Mouse (Mus musculus): ENCODE results near the gene Smco3. TPM values are rescaled to one million over a fixed set of nuclear protein-coding genes. Genes with fewer than 3 reads are reported as not detected.

The Smco3 gene
- polyA plus RNA-seq, 1 experiment from 2014 or later: not detected

DNA sequence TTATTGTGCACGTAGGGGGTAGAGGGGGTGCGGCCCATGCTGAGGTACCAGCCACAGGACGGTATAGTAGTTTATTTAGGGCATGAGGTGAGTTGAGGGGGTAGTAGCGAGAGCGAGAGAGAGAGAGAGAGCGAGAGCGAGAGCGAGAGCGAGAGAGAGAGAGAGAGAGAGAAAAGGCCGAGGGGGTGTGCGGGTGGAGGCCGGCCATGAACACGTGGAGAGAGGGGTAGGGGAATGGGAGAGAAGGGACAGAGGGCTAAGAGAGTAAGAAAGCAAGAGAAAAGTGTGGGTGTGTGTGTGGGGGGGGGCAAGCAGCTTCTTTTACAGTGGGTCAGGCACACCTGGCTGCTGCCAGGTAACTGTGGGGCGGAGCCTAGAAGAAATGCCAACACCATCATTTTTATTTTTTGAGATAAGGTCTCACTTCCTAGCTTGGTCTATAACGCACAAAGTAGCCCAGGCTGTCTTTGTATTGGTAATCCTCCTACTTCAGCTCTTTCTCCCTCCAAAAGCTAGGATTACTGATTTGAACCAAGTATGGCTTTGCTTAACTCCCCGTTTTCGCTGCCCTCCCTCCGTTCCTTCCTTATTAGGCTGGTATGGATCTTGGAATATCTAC lies 27.7 kb downstream of the Smco3 start:
- no peaks in the 10 kb centered on the region for H3K9me3 ChIP-seq (ENCODE audit: control insufficient read depth, low read length)
- peak overlapping the region; percentile 70 for H3K27ac ChIP-seq (ENCODE audit: low read depth, low read length)
- no peak for DNase-seq (ENCODE audit: low spot score)
- H3K9ac ChIP-seq (ENCODE audit: low read depth, low read length): peak overlapping the region; percentile 66
- H3K36me3 ChIP-seq (ENCODE audit: control insufficient read depth, insufficient read depth, low read length): no peaks in the 10 kb centered on the region
- peak overlapping the region; percentile 73 for H3K4me3 ChIP-seq (ENCODE audit: low read depth, low read length)
- peak overlapping the region; percentile 72 for H3K4me2 ChIP-seq
- peaks cover 15% of the 10 kb centered on the region for H3K4me1 ChIP-seq (replicated peaks; ENCODE audit: control insufficient read depth, insufficient read depth, low read length)
- no peak for ATAC-seq (replicated peaks; ENCODE audit: low FRiP score)
- no peaks in the 10 kb centered on the region for H3K27me3 ChIP-seq (replicated peaks; ENCODE audit: control insufficient read depth, insufficient read depth, low read length)
- WGBS: 29% methylated on average over 18 of the region's 18 CpGs

DNA sequence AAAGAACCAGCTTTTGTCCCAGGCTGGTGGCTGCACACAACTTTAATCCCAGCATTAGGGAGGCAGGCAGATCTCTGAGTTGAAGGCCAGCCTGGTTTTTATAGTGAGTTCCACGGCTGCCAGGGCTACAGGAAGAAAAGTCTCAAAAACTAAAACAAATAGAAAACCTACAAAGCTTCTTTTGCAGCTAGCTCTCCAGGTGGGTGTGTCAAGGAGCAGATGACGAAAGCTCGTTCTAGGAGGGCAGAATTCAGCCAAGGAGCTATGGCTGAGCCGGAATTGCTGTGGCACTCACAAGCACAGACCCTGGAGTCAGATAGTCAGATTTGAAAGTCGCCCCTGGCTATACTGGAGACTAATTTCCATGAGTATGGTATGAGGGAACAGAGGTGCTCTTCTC lies 28.4 kb downstream of the Smco3 start:
- no peaks in the 10 kb centered on the region for H3K36me3 ChIP-seq (ENCODE audit: control insufficient read depth, insufficient read depth, low read length)
- no peaks in the 10 kb centered on the region for H3K9me3 ChIP-seq (ENCODE audit: control insufficient read depth, low read length)
- peak overlapping the region; percentile 73 for H3K4me3 ChIP-seq (ENCODE audit: low read depth, low read length)
- WGBS: 66% methylated on average over 5 of the region's 5 CpGs
- H3K9ac ChIP-seq (ENCODE audit: low read depth, low read length): peak overlapping the region; percentile 66
- peak overlapping the region; percentile 72 for H3K4me2 ChIP-seq
- H3K4me1 ChIP-seq (replicated peaks; ENCODE audit: control insufficient read depth, insufficient read depth, low read length): peaks cover 15% of the 10 kb centered on the region
- H3K27me3 ChIP-seq (replicated peaks; ENCODE audit: control insufficient read depth, insufficient read depth, low read length): no peaks in the 10 kb centered on the region
- peak overlapping the region; percentile 70; the same call in 1 of the 2 replicates for H3K27ac ChIP-seq (ENCODE audit: low read depth, low read length)
- ATAC-seq (replicated peaks; ENCODE audit: low FRiP score): no peak
- no peak for DNase-seq (ENCODE audit: low spot score)

DNA sequence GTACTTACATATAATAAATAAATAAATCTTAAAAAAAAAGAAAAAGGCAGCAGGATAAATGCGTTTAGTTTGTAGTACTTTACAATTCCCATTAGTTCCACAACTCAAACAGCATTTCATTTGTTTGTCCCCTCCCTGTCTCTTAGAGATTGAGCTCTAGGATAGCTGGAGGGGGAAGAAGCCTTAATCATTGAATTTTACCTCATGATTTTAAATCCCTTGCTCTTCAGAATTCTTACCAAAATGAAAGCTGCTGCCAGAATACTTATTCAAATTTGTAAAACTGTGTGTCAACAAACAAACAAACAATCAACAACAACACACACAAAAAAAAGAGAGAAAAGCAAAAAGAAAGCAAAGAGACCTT lies 29.9 kb downstream of the Smco3 start:
- Histone ChIP-seq H3K4me3 (ENCODE audit: low read depth, low read length) (no peak overlapping the region; the same call in 1 of the 2 replicates), H3K27ac (ENCODE audit: low read depth, low read length) (peak overlapping the region; percentile 100), H3K36me3 (ENCODE audit: control insufficient read depth, insufficient read depth, low read length) (no peaks in the 10 kb centered on the region), H3K27me3 (replicated peaks; ENCODE audit: control insufficient read depth, insufficient read depth, low read length) (no peaks in the 10 kb centered on the region), H3K9me3 (ENCODE audit: control insufficient read depth, low read length) (no peaks in the 10 kb centered on the region), H3K4me2 (peak overlapping the region; percentile 89), H3K4me1 (replicated peaks; ENCODE audit: control insufficient read depth, insufficient read depth, low read length) (peaks cover 15% of the 10 kb centered on the region), H3K9ac (ENCODE audit: low read depth, low read length) (no peak overlapping the region)
- WGBS: 74% methylated on average over 1 of the region's 1 CpGs
- DNase-seq (ENCODE audit: low spot score): no peak
- no peak for ATAC-seq (replicated peaks; ENCODE audit: low FRiP score)

DNA sequence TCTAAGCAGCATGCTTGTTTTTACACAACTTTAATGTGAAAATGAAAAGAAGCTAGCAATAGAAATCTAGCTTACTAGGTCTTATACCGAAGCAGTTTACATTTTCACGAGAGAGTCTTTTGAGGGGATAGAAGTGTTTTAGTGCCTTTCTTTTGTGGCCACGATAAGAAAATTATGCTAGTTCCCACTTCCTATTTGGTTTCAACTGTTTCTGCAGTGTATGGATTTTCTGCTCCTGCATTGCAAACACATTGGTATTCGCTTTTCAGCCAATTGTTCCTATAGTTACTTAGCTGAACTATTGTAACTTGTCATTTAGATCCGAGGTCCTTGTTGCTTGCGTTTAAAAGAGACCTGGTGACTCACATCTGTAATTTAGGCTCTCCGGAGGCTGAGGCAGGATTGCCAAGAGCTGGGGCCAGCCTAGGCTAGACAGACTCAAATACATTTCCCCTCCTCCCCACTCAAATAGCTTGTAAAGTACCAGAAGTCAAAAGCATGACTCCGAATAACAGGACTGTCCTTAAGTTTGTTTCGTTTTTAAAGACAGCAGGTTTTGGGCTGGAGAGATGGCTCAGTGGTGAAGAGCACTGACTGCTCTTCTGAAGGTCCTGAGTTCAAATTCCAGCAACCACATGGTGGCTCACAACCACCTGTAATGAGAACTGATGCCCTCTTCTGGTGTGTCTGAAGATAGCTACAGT lies 30.4 kb downstream of the Smco3 start:
- H3K4me1 ChIP-seq (replicated peaks; ENCODE audit: control insufficient read depth, insufficient read depth, low read length): peaks cover 15% of the 10 kb centered on the region
- H3K36me3 ChIP-seq (ENCODE audit: control insufficient read depth, insufficient read depth, low read length): no peaks in the 10 kb centered on the region
- H3K27ac ChIP-seq (ENCODE audit: low read depth, low read length): peak overlapping the region; percentile 100
- peak overlapping the region; percentile 93 for H3K9ac ChIP-seq (ENCODE audit: low read depth, low read length)
- ATAC-seq (replicated peaks; ENCODE audit: low FRiP score): no peak
- WGBS: 26% methylated on average over 9 of the region's 9 CpGs
- peak overlapping the region; percentile 89 for H3K4me2 ChIP-seq
- H3K27me3 ChIP-seq (replicated peaks; ENCODE audit: control insufficient read depth, insufficient read depth, low read length): no peaks in the 10 kb centered on the region
- peak overlapping the region; percentile 62 for H3K4me3 ChIP-seq (ENCODE audit: low read depth, low read length)
- no peaks in the 10 kb centered on the region for H3K9me3 ChIP-seq (ENCODE audit: control insufficient read depth, low read length)
- no peak for DNase-seq (ENCODE audit: low spot score)

DNA sequence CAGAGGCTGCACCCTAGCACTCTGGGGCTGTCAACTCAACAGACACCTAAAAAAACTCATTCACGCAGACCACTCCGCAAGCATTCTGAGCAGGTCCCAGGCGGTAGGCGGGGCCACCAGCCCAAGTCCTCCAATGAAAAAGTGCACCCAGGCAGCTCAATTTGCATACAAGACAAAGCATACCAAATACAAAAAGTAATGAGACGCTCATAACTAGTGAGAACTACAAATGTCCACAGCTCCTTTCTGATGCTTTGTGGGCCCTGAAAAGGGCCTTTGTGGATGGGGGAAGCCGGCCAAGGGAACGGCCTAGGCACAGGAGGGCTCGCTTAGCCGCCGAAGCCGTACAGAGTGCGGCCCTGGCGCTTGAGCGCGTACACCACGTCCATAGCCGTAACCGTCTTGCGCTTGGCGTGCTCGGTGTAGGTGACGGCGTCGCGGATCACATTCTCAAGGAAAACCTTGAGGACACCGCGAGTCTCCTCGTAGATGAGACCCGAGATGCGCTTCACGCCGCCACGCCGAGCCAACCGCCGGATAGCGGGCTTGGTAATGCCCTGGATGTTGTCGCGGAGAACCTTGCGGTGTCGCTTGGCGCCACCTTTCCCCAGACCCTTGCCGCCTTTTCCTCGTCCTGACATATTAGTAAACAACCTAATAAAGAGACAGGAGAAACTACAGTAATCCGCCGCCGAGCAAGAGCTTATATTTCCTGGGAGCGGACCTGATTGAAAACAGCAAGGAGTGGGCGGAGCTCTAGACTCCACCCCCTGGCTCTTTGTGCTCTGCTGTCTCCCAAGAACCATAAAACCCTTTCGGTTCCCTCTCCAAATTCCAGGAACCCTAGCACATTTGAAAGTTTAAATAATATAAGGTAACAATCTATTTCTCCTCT lies 31.3 kb downstream of the Smco3 start, which contains the start of gene Hist4h4:
Gene Hist4h4, minus strand, starts transcription at position 677 of the 895 bp plus-strand sequence.
- ATAC-seq (replicated peaks; ENCODE audit: low FRiP score) (peak; percentile 74), DNase-seq (ENCODE audit: low spot score) (peak; percentile 93)
- under 1% methylated on average over 50 of the region's 50 CpGs for WGBS
- Histone ChIP-seq H3K4me3 (ENCODE audit: low read depth, low read length) (peak within 1 kb of the TSS; percentile 62), H3K36me3 (ENCODE audit: control insufficient read depth, insufficient read depth, low read length) (no peaks in the 10 kb centered on the region), H3K27ac (ENCODE audit: low read depth, low read length) (peak within 1 kb of the TSS; percentile 100), H3K4me1 (replicated peaks; ENCODE audit: control insufficient read depth, insufficient read depth, low read length) (peaks cover 9% of the 10 kb centered on the region), H3K27me3 (replicated peaks; ENCODE audit: control insufficient read depth, insufficient read depth, low read length) (no peaks in the 10 kb centered on the region), H3K9ac (ENCODE audit: low read depth, low read length) (peak within 1 kb of the TSS; percentile 93), H3K9me3 (ENCODE audit: control insufficient read depth, low read length) (no peaks in the 10 kb centered on the region), H3K4me2 (peak within 1 kb of the TSS; percentile 89)

DNA sequence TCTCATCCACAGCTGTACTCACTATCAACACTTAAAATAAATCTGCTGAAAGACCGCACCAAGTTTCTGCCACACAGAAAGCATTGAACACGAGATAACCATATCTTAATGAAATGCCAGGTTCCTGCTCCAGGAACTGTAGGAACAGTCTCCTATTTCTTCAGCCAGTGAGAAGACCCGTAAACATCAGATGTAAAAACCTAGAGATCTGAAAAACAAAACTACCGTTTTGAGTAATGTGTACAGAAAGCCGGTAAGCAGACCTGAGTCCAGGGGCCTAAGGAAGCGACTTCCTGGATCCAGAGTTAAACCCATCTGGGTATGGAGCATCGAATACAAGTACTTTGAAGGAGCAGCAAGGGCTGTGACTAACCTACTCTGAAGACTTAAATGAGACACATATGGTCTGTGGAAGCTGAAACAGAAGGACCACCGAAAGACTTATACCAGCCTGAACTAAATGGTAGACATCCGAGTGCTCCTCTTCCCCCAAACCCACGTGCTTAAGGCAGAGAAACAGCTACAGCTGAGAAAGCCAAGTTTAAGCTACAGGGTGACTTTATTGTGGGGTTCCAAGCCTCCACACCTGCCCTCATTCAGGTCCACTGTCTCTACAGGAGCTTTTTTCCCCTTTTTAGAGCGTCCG lies 32.0 kb downstream of the Smco3 start:
- Histone ChIP-seq H3K36me3 (ENCODE audit: control insufficient read depth, insufficient read depth, low read length) (no peaks in the 10 kb centered on the region), H3K27me3 (replicated peaks; ENCODE audit: control insufficient read depth, insufficient read depth, low read length) (no peaks in the 10 kb centered on the region), H3K4me3 (ENCODE audit: low read depth, low read length) (peak overlapping the region; percentile 62), H3K9ac (ENCODE audit: low read depth, low read length) (peak overlapping the region; percentile 93), H3K4me1 (replicated peaks; ENCODE audit: control insufficient read depth, insufficient read depth, low read length) (peaks cover 9% of the 10 kb centered on the region), H3K9me3 (ENCODE audit: control insufficient read depth, low read length) (no peaks in the 10 kb centered on the region), H3K27ac (ENCODE audit: low read depth, low read length) (peak overlapping the region; percentile 100), H3K4me2 (peak overlapping the region; percentile 89)
- DNase-seq (ENCODE audit: low spot score) (no peak), ATAC-seq (replicated peaks; ENCODE audit: low FRiP score) (no peak; the same call in 1 of the 2 replicates)
- WGBS: 8% methylated on average over 12 of the region's 12 CpGs

DNA sequence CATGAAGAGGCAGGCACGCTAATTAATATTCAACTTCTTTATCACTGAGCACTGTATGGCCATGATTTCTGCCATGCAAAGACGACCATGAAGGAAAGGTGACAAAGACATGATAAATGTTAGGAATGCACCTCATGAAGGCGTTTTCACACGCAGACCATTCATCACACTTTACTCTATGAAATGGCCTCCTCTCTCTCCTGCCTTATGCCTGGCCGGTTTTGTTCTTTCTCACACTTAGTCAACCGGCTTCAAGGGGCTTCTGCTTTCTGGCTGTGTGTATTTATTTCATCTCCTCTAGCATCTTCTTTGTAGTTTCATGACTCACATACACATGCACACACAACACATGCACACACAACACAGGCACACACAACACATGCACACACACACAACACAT lies 34.0 kb downstream of the Smco3 start:
- no peak overlapping the region for H3K27ac ChIP-seq (ENCODE audit: low read depth, low read length)
- H3K4me3 ChIP-seq (ENCODE audit: low read depth, low read length): no peak overlapping the region
- no peaks in the 10 kb centered on the region for H3K36me3 ChIP-seq (ENCODE audit: control insufficient read depth, insufficient read depth, low read length)
- no peak overlapping the region for H3K4me2 ChIP-seq
- WGBS: 86% methylated on average over 6 of the region's 6 CpGs
- no peaks in the 10 kb centered on the region for H3K9me3 ChIP-seq (ENCODE audit: control insufficient read depth, low read length)
- DNase-seq (ENCODE audit: low spot score) (no peak), ATAC-seq (replicated peaks; ENCODE audit: low FRiP score) (no peak)
- H3K4me1 ChIP-seq (replicated peaks; ENCODE audit: control insufficient read depth, insufficient read depth, low read length): peaks cover 9% of the 10 kb centered on the region
- H3K9ac ChIP-seq (ENCODE audit: low read depth, low read length): no peak overlapping the region
- no peaks in the 10 kb centered on the region for H3K27me3 ChIP-seq (replicated peaks; ENCODE audit: control insufficient read depth, insufficient read depth, low read length)

DNA sequence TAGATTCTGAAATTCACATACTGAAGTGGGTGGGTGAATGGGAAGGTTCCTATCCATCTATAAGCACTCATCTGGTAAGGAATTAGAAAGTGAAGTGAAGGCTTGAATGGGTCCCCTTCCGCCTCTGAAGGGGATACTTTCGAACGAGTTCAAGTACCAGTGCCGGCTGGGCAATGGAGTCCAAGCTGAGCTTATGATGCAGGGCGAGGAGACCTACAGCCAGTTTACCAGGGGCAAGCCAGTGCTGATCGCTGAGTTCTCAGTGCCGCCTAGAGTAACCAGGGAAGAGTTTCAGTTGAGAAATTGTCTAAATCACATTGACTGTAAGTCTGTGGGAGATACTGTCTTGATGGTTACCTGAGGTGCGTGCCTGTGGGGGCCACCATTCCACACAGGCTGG lies 34.5 kb downstream of the Smco3 start:
- H3K4me1 ChIP-seq (replicated peaks; ENCODE audit: control insufficient read depth, insufficient read depth, low read length): peaks cover 9% of the 10 kb centered on the region
- no peaks in the 10 kb centered on the region for H3K9me3 ChIP-seq (ENCODE audit: control insufficient read depth, low read length)
- ATAC-seq (replicated peaks; ENCODE audit: low FRiP score) (no peak), DNase-seq (ENCODE audit: low spot score) (no peak)
- no peak overlapping the region for H3K4me2 ChIP-seq
- H3K9ac ChIP-seq (ENCODE audit: low read depth, low read length): no peak overlapping the region
- H3K4me3 ChIP-seq (ENCODE audit: low read depth, low read length): no peak overlapping the region
- no peaks in the 10 kb centered on the region for H3K36me3 ChIP-seq (ENCODE audit: control insufficient read depth, insufficient read depth, low read length)
- 90% methylated on average over 8 of the region's 8 CpGs for WGBS
- no peaks in the 10 kb centered on the region for H3K27me3 ChIP-seq (replicated peaks; ENCODE audit: control insufficient read depth, insufficient read depth, low read length)
- H3K27ac ChIP-seq (ENCODE audit: low read depth, low read length): no peak overlapping the region

Data from liver, embryonic 11.5 days (tissue).